Mouse (Mus musculus): ENCODE data around the gene Ccdc92. TPM values are rescaled to one million over a fixed set of nuclear protein-coding genes. Genes with fewer than 3 reads are reported as not detected.
A peak's percentile ranks its signal among the peaks of the same experiment; 100 is the strongest.

Ccdc92 gene
- polyA plus RNA-seq, 1 experiment from 2014 or later, result 21.3 TPM

DNA sequence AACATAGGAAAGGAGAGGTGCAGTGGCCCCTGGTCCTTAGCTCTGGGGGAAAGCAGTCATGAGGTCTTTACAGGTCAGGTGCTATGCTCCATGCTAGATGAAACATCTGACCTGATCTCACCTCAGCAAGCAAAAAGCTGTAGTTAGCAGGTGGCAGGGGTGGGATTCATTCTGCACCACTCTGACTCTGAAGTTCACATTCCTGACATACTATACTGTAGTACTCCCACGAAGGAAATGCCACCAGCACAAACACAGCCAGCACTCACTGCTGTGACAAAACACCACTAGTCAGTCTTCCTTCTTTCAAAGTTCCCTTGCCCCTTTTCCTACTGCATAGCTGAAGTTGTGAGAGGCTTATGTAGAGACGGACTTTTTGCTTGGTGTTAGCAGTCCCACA, 9.9 kb downstream of the Ccdc92 start:
- WGBS, result 50% methylated on average over 2 of the region's 2 CpGs

DNA sequence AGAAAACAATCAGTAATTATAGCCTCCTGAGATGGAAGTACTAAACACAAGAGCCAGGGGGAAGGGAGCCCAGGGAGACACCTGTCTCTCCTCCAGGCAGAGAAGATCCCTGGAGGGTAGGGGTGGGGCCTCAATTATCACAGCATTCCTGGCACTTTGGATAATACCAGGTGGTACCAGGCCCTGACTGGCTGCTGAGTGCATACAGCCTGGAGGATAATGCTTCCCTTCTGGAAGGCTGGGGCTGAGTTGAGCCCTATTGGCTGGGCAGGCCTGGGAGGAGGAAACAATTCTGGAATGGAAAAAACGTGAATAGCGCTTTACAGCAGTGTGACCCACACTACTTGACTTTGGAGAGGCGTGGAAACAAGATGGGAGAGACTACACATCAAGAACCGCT, 10.7 kb downstream of the Ccdc92 start:
- no peaks in the 10 kb centered on the region for H3K9me3 ChIP-seq (replicated peaks)
- ATAC-seq, result no peak
- peak overlapping the region; percentile 31; the same call in 1 of the 2 replicates for H3K9ac ChIP-seq
- H3K27me3 ChIP-seq, result no peaks in the 10 kb centered on the region
- H3K4me3 ChIP-seq, result no peak overlapping the region
- no peaks in the 10 kb centered on the region for H3K4me1 ChIP-seq
- 39% methylated on average over 4 of the region's 4 CpGs for WGBS
- H3K27ac ChIP-seq, result no peak overlapping the region
- no peak overlapping the region for H3K4me2 ChIP-seq
- H3K36me3 ChIP-seq (ENCODE audit: poor library complexity, severe bottlenecking), result no peaks in the 10 kb centered on the region

More for the DNA sequence above, 9.9 kb downstream of the Ccdc92 start:
- Histone ChIP-seq H3K4me1 (no peaks in the 10 kb centered on the region), H3K9me3 (replicated peaks) (no peaks in the 10 kb centered on the region), H3K9ac (no peak overlapping the region), H3K36me3 (ENCODE audit: poor library complexity, severe bottlenecking) (no peaks in the 10 kb centered on the region), H3K27me3 (no peaks in the 10 kb centered on the region), H3K4me2 (no peak overlapping the region), H3K4me3 (no peak overlapping the region), H3K27ac (no peak overlapping the region)
- ATAC-seq, result no peak

DNA sequence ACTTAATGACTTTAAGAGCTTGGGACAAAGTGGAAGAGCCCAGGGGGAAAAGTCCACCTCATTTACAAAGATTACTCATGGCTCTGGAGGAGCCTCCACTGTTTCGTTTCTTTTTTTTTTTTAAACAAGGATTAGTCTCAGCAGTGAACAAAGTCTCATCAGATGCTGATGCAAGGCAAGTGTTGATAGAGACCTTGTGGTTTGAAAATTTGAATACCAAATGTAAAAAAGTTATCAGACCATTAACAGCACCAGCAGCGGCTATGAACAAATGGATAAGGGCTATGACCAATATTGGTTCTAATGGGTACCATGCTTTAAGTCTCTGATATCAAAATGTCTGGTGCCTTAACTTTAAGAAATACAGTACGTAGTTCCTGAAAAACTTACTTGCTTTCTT, 13.2 kb downstream of the Ccdc92 start:
- Histone ChIP-seq H3K27me3 (no peaks in the 10 kb centered on the region), H3K27ac (no peak overlapping the region), H3K9me3 (replicated peaks) (no peaks in the 10 kb centered on the region), H3K36me3 (ENCODE audit: poor library complexity, severe bottlenecking) (no peaks in the 10 kb centered on the region), H3K4me2 (no peak overlapping the region), H3K4me3 (no peak overlapping the region), H3K9ac (no peak overlapping the region), H3K4me1 (no peaks in the 10 kb centered on the region)
- ATAC-seq, result no peak
- WGBS, result 80% methylated on average over 3 of the region's 3 CpGs

DNA sequence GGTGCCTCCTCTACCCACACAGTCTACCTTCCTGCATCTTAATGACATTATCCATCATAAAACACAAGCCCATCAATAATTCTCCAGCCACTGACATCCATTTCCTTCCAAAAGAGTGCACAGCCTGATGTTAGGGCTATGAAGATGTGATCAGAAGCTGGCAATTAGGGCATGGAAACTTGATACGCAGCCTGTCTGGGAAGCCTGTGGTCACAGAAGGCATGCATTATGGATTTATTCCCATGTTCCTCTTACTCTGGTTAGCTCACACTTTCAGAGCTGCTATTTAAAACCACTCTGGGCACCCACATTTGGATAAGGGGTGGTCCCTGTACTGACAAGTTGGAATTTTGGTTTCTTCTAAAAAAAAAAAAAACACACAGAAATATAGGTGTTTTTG, 15.2 kb downstream of the Ccdc92 start:
- Histone ChIP-seq H3K4me2 (no peak overlapping the region), H3K9ac (no peak overlapping the region), H3K27ac (no peak overlapping the region), H3K27me3 (no peaks in the 10 kb centered on the region), H3K36me3 (ENCODE audit: poor library complexity, severe bottlenecking) (no peaks in the 10 kb centered on the region), H3K4me3 (no peak overlapping the region), H3K9me3 (replicated peaks) (no peaks in the 10 kb centered on the region), H3K4me1 (no peaks in the 10 kb centered on the region)
- ATAC-seq, result no peak
- WGBS, result 97% methylated on average over 1 of the region's 1 CpGs

DNA sequence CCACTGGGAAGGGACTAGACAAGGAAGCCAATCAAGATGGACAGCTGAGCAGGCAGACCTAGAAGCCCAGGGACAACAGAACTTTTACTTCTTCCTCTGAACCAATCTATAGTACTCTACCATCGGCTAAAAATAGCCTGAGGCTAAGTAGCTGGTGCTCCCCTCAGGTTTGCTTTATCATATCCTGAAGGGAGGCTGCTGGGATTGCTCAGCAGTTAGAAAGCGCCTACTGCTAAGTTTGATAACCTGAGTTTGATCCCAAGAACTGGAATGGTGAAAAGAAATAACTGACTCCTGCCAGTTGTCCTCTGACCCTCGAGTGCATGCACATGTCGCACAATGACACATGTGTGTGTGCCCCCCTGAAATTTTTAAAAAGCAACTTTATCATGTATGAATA, 17.3 kb downstream of the Ccdc92 start:
- no peak for ATAC-seq
- H3K4me2 ChIP-seq, result no peak overlapping the region
- no peaks in the 10 kb centered on the region for H3K9me3 ChIP-seq (replicated peaks)
- no peak overlapping the region for H3K9ac ChIP-seq
- WGBS, result 85% methylated on average over 4 of the region's 4 CpGs
- no peak overlapping the region for H3K4me3 ChIP-seq
- no peaks in the 10 kb centered on the region for H3K27me3 ChIP-seq
- H3K27ac ChIP-seq, result no peak overlapping the region
- no peaks in the 10 kb centered on the region for H3K36me3 ChIP-seq (ENCODE audit: poor library complexity, severe bottlenecking)
- H3K4me1 ChIP-seq, result peaks cover 12% of the 10 kb centered on the region

DNA sequence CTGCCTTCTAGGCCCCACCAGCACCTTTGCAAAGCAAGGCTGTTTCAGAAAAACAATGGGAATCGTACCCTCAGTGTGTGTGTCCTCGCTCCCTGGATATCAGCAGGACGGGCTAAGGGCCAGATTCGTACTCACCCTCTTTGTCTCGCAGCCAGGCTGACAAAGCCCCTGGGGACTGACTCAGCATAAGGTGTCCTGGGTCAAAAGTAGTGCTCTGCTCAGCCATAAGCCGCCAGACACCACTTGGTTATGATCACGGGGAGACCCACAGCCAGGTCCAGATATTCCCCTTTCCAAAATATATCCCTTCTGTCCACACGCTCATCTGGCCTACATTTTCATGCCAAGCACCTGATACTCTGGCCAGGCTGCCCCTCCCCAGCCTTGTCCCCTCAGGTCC, 18.8 kb downstream of the Ccdc92 start:
- no peak overlapping the region for H3K27ac ChIP-seq
- H3K9ac ChIP-seq, result no peak overlapping the region
- no peaks in the 10 kb centered on the region for H3K9me3 ChIP-seq (replicated peaks)
- no peak overlapping the region for H3K4me3 ChIP-seq
- WGBS, result 65% methylated on average over 8 of the region's 8 CpGs
- no peak overlapping the region for H3K4me2 ChIP-seq
- no peak for ATAC-seq
- peaks cover 11% of the 10 kb centered on the region; the same call in 1 of the 2 replicates for H3K36me3 ChIP-seq (ENCODE audit: poor library complexity, severe bottlenecking)
- peaks cover 12% of the 10 kb centered on the region for H3K4me1 ChIP-seq
- H3K27me3 ChIP-seq, result no peaks in the 10 kb centered on the region

DNA sequence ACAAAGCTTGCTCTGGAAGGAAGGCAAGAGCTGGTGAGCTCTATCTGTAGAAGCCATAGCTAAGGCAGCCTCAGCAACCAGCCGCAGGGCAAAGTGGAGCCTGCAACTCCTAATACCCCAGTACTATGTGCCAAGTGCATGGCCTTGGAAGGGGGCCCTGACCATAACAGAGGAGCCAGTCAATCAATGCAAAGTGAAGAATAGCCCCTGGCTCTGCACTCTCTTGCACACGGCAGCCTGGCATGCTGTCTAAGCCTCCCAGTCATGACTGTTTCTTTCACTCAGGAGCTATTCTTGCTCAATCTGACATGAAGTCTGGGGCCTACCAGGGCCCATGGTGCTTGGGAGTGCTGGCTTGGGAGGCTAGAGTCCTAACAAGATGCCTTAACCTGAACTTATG, 21.6 kb downstream of the Ccdc92 start:
- peak; percentile 86 for ATAC-seq

DNA sequence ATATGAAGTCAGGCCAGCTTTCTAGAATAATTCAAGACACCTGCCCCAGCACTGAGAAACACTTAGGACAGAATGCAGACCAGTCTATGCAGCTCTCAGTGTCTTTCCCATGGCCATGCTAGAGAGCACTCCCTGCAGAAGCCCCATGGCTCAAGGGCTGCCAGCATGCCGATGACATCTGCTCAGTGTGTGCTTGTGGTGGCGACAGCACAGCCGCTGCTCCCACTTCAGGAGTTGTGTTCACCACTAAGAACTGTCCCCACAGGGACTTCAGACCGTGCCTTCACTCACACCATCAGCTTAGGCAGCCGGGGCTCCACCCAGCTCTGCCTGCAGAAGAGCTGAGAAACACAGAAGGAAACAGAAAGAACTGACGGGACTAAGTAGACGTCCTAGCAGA, 22.0 kb downstream of the Ccdc92 start:
- no peak for ATAC-seq
- H3K4me3 ChIP-seq, result no peak overlapping the region
- no peaks in the 10 kb centered on the region for H3K9me3 ChIP-seq (replicated peaks)
- peaks cover 12% of the 10 kb centered on the region for H3K4me1 ChIP-seq
- peak overlapping the region; percentile 5; the same call in 1 of the 2 replicates for H3K27ac ChIP-seq
- no peak overlapping the region for H3K9ac ChIP-seq
- peaks cover 42% of the 10 kb centered on the region for H3K36me3 ChIP-seq (ENCODE audit: poor library complexity, severe bottlenecking)
- 88% methylated on average over 7 of the region's 7 CpGs for WGBS
- no peaks in the 10 kb centered on the region for H3K27me3 ChIP-seq
- H3K4me2 ChIP-seq, result no peak overlapping the region

More for the DNA sequence above, 21.6 kb downstream of the Ccdc92 start:
- WGBS, result 57% methylated on average over 2 of the region's 2 CpGs
- Histone ChIP-seq H3K36me3 (ENCODE audit: poor library complexity, severe bottlenecking) (peaks cover 38% of the 10 kb centered on the region), H3K4me3 (no peak overlapping the region), H3K4me1 (peaks cover 12% of the 10 kb centered on the region), H3K9ac (no peak overlapping the region), H3K27ac (peak overlapping the region; percentile 5), H3K9me3 (replicated peaks) (no peaks in the 10 kb centered on the region), H3K27me3 (no peaks in the 10 kb centered on the region), H3K4me2 (no peak overlapping the region)

DNA sequence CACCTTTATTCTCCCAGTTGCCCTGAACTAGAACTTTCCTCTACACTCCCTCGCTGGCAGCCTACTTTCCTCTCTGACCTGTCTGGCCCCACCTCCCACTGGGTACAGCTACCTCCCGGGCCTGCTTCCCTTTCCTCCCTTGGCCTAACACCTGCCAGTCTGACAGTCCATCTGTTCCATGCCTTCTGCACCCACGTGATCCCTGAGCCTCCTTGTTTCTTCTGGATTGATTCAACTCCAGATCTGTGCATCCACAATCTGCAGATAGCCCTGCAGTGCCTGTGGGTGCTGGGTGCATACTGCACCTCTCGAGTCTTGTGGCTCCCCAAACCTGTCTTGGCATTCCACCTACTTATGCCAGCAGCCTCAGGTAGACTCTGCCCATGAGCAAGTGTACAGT, 25.6 kb downstream of the Ccdc92 start:
- no peak overlapping the region for H3K27ac ChIP-seq
- no peaks in the 10 kb centered on the region for H3K9me3 ChIP-seq (replicated peaks)
- H3K4me1 ChIP-seq, result peaks cover 12% of the 10 kb centered on the region
- WGBS, result 86% methylated on average over 4 of the region's 4 CpGs
- no peak overlapping the region for H3K4me3 ChIP-seq
- peaks cover 68% of the 10 kb centered on the region for H3K36me3 ChIP-seq (ENCODE audit: poor library complexity, severe bottlenecking)
- H3K4me2 ChIP-seq, result no peak overlapping the region
- no peak overlapping the region for H3K9ac ChIP-seq
- ATAC-seq, result no peak
- H3K27me3 ChIP-seq, result no peaks in the 10 kb centered on the region

DNA sequence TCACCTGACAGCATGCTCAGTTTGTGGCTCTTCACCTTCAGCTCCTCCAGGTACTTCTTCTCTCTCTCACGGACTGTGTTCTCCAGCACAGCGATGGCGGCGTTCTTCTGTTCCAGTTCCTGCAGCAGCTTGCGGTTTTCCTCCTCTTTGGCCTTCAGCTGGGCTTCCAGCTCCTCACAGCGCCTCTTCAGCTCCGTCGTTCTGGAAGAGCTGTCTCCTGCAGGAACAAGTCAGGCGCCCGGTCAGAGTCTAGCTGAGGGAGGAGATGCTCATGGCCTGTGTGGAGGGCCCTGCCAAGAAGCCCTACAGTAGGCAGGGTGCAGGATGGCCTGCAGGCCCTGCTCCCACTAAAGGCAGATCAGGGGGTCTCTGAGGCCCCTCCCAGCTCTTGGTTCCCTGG, 26.1 kb downstream of the Ccdc92 start:
- no peak for ATAC-seq
- H3K4me2 ChIP-seq, result no peak overlapping the region
- H3K9ac ChIP-seq, result no peak overlapping the region
- no peaks in the 10 kb centered on the region for H3K27me3 ChIP-seq
- no peak overlapping the region for H3K4me3 ChIP-seq
- WGBS, result 97% methylated on average over 10 of the region's 10 CpGs
- H3K9me3 ChIP-seq (replicated peaks), result no peaks in the 10 kb centered on the region
- peaks cover 68% of the 10 kb centered on the region for H3K36me3 ChIP-seq (ENCODE audit: poor library complexity, severe bottlenecking)
- H3K4me1 ChIP-seq, result peaks cover 8% of the 10 kb centered on the region
- no peak overlapping the region for H3K27ac ChIP-seq

DNA sequence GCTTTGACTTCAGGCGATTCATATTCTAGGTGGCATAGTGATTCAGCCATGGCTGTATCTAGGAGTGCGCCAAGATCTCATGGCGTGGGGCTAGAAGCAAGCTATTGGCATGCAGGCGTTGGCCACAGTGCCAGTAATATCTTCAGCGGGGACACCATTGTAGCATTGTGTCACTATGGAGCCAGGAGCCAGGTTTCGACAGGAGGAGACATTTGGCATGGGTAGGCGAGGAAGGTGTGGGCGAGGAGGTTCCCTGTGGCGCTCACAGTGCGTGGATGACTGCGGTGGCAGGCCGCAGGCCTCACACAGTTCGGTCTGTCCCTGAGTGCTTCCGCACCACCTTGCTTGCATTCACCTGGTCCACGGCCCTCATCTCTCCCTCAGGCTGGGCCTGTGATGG, 27.0 kb downstream of the Ccdc92 start:
- no peaks in the 10 kb centered on the region for H3K9me3 ChIP-seq (replicated peaks)
- no peak overlapping the region for H3K4me2 ChIP-seq
- peaks cover 68% of the 10 kb centered on the region for H3K36me3 ChIP-seq (ENCODE audit: poor library complexity, severe bottlenecking)
- H3K27ac ChIP-seq, result no peak overlapping the region
- ATAC-seq, result no peak
- H3K27me3 ChIP-seq, result no peaks in the 10 kb centered on the region
- WGBS, result 96% methylated on average over 15 of the region's 15 CpGs
- no peak overlapping the region for H3K9ac ChIP-seq
- H3K4me3 ChIP-seq, result no peak overlapping the region
- no peaks in the 10 kb centered on the region for H3K4me1 ChIP-seq

DNA sequence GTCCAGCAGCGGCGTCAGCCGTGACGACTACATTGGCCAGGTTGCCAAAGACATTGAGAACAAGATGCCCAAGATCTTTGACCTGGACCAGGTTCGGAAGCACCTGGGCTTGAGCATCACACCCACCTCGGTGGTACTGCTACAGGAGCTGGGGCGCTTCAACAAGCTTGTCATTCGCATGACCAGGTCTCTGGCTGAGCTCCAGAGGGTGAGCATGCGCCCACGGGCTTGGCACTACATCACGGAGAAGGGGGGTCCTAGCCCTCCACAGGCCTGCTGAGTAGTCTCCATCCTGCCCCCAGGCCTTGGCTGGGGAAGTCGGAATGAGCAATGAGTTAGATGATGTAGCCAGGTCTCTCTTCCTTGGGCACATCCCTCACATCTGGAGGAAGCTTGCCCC, 31.9 kb downstream of the Ccdc92 start:
- no peak overlapping the region for H3K9ac ChIP-seq
- H3K36me3 ChIP-seq (ENCODE audit: poor library complexity, severe bottlenecking), result peaks cover 27% of the 10 kb centered on the region
- no peak overlapping the region for H3K27ac ChIP-seq
- H3K9me3 ChIP-seq (replicated peaks), result no peaks in the 10 kb centered on the region
- no peaks in the 10 kb centered on the region for H3K4me1 ChIP-seq
- ATAC-seq, result no peak
- WGBS, result 94% methylated on average over 12 of the region's 12 CpGs
- no peaks in the 10 kb centered on the region for H3K27me3 ChIP-seq
- H3K4me2 ChIP-seq, result no peak overlapping the region
- no peak overlapping the region for H3K4me3 ChIP-seq

DNA sequence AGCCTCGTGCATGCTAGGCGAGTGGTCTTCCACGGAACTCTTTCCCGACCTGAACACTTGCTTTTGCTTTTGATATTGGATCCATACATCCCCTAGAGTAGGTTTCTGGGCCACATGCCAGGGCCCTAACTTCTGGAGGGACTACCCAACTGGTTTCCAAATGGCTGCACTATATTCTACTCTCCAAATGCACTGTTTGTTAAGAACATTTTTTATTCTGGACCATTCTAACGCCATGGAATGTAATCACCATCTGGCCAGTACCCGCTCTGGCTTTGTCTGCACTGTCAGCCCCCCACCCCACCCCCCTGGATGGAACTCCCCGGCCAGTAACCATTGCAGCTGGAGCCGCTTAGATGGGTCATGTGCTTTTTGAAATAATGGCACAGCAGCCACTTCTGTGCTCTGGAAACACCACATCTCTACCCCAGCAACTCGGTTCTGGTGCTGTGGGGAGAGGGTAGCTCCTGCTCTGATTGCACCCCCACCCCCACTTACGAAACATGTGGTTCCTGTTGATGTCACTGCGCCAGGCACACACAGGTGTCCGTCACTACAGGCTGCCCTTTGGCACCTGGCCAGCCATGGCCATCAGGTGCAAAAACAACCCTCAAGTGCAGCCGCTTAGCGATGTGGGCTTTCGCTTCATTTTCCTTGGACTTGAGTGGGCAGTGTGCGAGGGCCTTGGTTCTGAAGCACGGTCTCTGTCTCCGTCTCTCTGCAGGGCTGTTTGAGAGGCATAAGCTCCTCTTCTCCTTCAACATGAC, 39.9 kb downstream of the Ccdc92 start:
- H3K27me3 ChIP-seq, result no peaks in the 10 kb centered on the region
- ATAC-seq, result no peak
- H3K4me2 ChIP-seq, result no peak overlapping the region
- no peak overlapping the region for H3K4me3 ChIP-seq
- no peaks in the 10 kb centered on the region for H3K36me3 ChIP-seq (ENCODE audit: poor library complexity, severe bottlenecking)
- 83% methylated on average over 18 of the region's 18 CpGs for WGBS
- no peak overlapping the region for H3K9ac ChIP-seq
- peaks cover 6% of the 10 kb centered on the region; the same call in 1 of the 2 replicates for H3K9me3 ChIP-seq (replicated peaks)
- H3K27ac ChIP-seq, result no peak overlapping the region
- H3K4me1 ChIP-seq, result no peaks in the 10 kb centered on the region
